Mouse (Mus musculus) gastrocnemius, postnatal 25 days (tissue): ENCODE data around the gene Colq. TPM values are rescaled to one million over a fixed set of nuclear protein-coding genes. Genes with fewer than 3 reads are reported as not detected.
"Not testable (repeated sequence)": the region's sequence is repeated elsewhere in the genome, so short reads cannot be mapped to it uniquely, and the experiment has no call there.

Source experiments
- DNase-seq: peaks from one replicate; pipeline ENCODE4 v3.0.0; 2022
- long read RNA-seq, 2 experiments: library from polyadenylated mRNA; stranded (forward); transcript quantifications; one replicate each; pipeline ENCODE4 v2.0.0; 2021
- total RNA-seq, 2 experiments: library from RNA; stranded (reverse); gene quantifications; 1 replicate in 1 of 2; 2 replicates in 1 of 2; pipeline ENCODE4 v1.2.3; 2021

Gene Colq
- 1 to 10 TPM; 6.4 to 9.6 TPM for total RNA-seq
- long read RNA-seq, experiment 1, transcript Colq-201 (17 exons, 2,837 nt), result major isoform, 5 of 15 reads
- long read RNA-seq, experiment 1, partial matches to known transcripts, result 1 of 15 reads
- long read RNA-seq, experiment 1, other reads (novel, unspliced or antisense), result 7 of 15 reads
- long read RNA-seq, experiment 2, transcript Colq-205 (17 exons, 2,867 nt), result major isoform, 7 of 15 reads
- long read RNA-seq, experiment 2, partial matches to known transcripts, result 3 of 15 reads
- long read RNA-seq, experiment 2, other reads (novel, unspliced or antisense), result 3 of 15 reads

DNA sequence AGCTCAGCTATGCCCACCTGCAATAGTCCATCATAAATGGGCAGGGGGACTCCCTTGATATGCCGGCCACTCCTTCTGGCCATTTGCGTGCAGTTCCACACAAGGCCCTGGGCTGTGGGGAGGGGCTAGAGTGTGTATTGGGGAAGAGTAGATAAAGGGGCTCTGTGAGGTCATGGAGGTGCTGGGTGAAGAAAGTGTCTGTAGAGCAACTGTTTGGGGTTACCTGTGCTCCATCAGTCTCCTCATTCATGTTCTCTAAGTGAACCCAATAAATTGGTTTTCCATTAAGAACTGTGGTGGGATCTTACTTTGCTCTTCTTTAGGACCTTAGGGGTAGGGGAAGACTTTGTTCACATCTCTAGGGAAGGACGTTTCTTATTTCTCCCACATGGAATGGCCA lies at the start of gene Colq:
Colq (minus strand) TSS at position 101 of the 400 bp plus-strand sequence.
- DNase-seq, result no peak

DNA sequence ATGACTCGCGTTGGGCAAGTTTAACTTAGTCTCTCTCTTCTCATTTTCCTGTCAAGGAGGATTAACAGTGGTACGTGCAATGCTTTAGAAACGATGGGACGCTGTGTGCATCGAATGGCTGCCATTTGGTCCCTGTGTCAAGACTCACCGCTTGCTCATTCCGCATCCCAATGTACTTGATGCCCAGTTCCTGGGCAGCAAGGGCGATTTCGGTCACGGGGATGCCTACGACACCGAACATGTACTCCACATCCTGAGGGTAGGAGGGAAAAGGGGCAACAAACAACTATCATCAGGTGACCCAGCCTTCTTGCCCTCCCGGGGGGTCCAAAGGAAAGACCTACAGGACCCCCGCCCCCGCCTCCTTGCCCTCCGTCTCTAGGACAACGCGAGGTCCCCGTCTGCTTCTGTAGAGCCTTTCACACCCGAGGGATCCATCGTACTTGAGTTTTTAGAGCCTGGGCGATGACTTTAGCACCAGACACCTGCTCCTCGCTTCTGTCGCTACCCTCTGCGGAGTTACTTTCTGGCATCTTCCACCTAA lies 49.3 kb upstream of the Colq start, which contains the start of gene Gm49387:
Gm49387 (minus strand) TSS at position 533 of the 544 bp plus-strand sequence.
- no peak for DNase-seq

DNA sequence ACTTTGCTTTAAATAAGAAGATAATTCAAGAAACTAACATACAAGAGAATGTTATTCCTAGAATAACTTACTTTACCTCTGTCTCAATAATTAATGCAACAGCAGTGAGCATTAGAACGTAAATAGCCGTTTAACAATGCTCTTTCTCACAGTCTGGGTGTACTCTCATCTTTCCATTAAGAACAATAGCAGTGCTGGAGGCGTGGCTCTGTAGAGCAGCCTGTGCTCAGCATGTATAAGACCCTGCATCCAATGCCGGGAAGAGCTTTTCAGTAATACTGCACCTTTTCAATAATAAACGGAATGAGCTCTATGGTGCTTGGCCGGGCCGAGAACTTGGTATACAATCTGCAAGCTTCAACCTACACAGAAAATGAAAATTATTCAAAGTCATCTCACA lies 39.5 kb upstream of the Colq start:
- DNase-seq, result no peak

DNA sequence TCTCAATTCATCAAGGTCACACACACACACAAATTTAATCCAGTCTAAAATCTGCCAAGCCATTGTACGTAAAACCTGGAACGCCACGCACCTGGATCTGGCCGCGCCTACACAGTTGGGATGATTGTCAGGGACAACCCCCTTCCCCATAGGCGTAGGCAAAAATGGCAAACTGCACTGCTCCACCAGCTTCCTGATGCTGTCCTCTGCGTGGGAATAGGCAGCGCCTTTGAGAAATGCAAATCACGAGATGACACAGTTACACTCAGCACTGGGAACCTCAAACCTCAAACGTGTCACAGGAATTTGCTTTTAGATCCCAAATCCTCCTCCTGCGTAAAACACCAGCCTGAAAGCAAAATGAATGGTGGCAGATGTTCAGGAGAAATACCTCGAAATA lies 31.6 kb upstream of the Colq start:
- DNase-seq, result no peak

- no peak for DNase-seq
Measured at GRCm38 (mm10) chr14:31620591-31621223, 29.6 kb upstream of the Colq start.

DNA sequence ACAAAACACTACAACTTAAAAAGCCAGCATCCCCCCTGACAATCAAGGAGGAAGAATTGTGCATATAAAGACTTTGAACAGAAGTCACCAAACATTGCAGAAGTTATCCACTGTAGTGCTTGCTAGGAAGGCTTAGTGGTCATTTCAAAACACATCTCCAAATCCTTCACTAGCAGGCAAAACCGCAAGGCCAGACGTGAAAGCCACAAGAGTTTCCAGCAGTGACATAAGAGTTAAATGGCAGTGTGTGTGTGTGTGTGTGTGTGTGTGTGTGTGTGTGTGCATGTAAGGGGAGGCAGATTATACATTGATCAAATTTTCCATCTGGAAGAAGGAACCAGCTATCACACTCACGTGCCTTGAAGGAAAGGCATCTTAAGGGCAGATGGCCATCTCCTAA lies 26.9 kb upstream of the Colq start:
- DNase-seq, result no peak

DNA sequence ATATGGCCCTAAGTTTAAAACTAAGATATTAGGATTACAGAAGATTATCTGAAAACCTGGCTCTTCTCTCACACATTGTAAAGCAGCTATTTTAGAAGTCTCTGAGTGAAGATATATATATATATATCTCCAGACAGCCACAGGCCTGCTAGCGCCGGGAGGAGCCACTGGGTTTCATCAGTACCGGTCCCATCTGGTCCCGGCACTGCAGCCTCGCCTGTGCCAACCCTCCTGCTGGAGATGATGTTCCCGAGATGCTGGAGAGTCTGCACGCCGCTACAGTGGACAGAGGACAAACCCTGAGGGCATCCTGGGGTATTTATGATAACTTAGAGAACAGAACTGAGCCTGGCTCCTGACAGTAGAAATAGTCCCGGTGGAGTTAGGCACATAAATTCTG lies 26.1 kb upstream of the Colq start:
- no peak for DNase-seq

DNA sequence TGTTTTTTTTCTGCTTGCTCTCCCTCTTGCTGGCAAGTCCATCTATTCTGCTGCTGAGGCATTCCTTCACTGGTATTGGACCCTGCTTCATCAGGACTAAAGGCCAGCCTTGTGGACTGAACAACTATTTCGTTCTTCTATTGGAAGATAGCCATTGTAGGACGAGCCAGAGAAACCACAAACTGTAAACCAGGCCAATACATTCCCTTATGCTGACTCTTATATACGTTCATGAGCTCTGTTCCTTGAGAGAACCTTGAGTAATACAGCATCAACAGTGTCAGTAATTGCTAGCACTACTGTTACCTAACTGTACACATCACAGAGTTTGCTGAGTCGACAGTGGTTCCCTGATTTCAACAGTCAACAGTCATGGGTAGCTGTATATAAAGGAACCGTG lies 22.5 kb upstream of the Colq start:
- no peak for DNase-seq

DNA sequence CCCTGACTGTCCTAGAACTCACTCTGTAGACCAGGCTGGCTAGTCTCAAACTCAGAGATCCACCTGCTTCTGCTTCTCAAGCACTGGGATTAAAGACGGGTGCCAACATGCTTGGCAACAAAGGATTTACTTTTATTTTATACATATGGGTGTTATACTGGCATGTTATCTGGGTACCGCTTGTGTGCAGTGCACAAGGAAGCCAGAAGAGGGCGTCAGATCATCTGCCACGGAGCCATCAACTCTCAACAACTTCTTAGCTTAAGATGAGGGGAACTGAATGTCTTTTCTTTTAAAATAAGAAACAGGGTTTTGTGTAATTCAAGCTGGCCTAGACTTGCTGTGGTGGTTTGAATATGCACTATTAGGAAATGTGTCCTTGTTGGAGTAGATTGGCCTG lies 20.8 kb upstream of the Colq start:
- DNase-seq, result no peak

DNA sequence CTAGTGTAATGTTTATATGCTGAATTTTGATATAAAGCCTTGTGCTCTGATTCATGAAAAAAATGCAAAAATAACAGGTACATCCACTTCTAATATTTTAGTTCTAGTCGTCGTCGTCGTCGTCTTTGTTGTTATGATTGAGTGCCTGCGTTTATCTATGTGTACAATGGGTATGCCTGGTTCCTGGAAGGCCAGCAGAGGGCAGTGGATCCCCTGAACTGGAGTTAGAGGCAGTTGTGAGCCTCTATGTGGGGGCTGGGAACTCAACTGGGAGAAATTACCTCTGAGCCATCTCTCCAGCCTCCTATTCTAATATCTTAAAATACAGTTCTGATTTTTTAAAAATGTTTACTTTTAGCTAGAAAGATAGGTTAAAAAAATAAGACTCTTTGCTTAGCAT lies 14.4 kb upstream of the Colq start:
- DNase-seq, result no peak

GRCm38 (mm10) chr14:31604916-31605315 lies 13.8 kb upstream of the Colq start:
- no peak for DNase-seq

- not testable (repeated sequence) for DNase-seq
Measured at GRCm38 (mm10) chr14:31602616-31602979, 11.5 kb upstream of the Colq start.

DNA sequence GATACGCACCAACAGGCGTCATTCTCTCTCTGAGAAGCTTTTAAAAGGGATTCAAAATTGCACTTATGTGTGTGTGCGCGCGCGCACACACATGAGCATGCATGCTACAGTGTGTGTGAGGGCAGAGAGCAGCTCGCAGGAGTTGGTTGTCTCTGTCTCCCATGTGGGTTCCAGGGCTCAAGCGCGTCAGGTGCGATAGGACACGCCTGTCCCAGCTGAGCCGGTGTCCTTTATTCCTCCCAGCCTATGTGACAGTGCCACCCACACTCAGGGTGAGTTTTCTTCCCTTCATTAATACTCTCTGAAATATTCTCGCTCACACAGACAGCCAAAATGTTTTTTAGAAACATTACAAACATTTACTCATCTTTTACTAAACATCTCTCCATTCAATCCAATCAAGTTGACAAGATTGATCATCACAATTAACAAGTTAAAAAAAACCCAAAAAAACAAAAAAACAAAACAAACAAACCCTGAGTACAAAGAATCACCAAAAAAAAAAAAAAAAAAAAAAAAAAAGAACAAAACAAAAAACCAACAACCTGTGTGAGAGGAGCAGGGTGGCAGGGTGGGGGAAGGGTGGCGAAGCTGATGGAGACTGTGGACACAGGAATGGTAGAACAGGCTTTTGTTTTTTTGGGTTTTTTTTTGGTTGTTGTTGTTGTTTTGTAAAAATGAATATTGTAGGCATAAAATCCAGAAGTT lies 10.9 kb upstream of the Colq start:
- no peak for DNase-seq

- DNase-seq, result no peak
Measured at GRCm38 (mm10) chr14:31597446-31597845, 6.3 kb upstream of the Colq start.

DNA sequence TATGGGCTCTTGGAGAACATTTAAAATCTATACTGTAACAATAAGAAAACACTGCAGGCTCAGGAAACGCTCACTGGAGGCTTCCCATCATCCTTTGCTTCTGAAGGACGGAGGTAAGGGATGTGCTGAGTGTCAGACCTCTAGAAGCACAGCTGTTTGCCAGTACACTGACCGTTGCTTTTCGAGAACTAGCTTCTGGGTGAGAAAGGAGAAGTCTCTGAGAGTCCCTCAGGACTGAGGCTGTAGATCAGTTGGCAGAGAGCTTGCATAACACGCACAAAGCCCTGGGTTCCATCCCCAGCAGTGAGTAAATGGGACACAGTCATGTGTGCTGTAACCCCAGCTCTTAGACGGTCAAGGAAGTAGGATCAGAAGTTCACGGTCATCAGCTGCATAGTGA lies 5.3 kb upstream of the Colq start:
- DNase-seq, result no peak

DNA sequence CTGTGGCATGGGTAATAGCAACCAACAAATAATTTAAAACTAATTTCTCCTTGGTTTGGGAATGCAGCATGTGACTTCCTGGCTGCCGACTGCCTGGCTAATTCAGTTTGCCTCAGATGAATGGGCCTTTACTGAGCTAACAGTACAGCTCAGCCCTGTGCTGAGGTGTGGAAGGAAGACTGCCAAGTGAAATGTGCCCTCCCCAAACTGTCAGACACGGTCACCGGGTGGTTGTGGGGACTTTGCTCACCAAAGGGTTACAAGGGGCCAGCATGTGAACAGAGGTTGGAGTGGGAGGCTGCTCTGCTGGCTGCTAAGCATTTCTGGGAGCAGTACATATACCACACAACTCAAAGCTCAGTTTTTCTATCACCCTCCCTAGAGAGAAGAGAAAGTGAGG lies 3.5 kb upstream of the Colq start:
- DNase-seq, result no peak

DNA sequence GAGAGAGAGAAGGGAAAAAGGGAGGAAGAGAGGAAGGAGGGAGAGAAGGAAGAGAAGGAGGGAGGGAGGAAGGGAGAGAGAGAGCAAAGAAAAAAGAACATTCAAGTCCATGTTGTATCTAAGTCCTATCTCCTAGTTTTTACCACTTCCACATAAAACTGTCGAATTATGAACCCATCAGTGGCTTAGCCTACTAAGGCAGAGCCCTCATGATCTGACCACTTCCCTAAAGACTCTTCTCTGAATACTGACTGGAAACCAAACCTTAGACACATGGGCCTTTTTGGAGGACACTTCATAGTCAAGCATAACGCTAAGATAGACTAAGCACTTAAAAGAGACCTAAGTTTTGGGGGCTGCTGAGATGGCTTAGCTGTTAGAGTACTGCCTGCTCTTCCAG lies 1.9 kb upstream of the Colq start:
- DNase-seq, result no peak

- DNase-seq, result no peak
Measured at GRCm38 (mm10) chr14:31586451-31586850, 4.7 kb downstream of the Colq start.

DNA sequence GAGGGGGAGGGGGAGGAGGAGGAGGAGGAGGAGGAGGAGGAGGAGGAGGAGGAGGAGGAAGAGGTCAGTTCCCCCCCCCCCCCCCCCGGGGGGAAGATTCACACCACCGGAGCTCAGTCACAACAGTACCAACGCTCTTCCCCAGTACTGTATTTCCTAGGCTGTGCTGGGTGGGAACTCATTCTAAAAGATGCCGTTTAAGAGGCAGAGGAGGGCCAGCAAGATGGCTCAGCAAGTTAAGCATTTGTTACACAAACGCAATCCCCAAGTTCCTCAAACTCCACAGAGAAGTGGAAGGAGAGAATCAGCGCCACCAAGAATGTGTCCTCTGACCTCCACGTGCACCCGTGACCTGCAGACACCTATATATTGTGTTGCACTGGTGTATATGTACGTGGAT lies 8.1 kb downstream of the Colq start:
- no peak for DNase-seq

DNA sequence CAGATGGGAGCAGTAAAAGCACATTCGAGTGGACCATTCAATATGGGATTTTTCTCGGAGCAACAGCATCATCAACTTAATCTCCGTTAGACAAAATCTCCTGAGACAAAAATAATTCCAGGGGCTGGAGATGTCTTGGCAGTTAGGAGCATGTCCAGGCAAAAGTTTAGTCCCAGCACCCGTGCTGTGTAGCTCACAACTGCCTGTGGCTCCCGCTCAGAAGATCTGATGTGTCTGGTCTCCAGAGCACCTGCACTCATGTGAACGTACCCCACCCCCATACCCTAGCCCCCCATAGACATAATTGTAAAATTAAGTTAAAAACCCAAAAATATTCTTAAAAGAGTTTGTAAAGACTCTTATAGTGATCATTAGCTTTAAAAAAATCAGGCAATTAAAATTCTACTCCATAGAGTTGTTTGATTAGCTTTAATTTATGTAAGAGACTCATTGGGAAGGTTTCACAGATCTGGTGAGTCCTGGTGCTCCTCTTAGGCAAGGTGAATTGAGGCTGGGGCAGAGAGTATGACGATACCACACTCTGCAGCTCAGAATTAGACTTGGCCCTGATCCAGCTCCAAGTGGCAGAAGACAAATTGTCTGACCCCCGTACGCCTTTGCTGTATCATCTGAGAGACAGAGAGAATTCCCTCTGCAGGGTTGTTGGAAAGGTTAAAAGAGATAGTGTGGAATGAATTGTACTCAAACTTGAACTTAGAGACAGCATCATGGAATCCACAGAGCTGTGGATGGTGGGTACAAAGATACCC lies 13.0 kb downstream of the Colq start:
- DNase-seq, result no peak

DNA sequence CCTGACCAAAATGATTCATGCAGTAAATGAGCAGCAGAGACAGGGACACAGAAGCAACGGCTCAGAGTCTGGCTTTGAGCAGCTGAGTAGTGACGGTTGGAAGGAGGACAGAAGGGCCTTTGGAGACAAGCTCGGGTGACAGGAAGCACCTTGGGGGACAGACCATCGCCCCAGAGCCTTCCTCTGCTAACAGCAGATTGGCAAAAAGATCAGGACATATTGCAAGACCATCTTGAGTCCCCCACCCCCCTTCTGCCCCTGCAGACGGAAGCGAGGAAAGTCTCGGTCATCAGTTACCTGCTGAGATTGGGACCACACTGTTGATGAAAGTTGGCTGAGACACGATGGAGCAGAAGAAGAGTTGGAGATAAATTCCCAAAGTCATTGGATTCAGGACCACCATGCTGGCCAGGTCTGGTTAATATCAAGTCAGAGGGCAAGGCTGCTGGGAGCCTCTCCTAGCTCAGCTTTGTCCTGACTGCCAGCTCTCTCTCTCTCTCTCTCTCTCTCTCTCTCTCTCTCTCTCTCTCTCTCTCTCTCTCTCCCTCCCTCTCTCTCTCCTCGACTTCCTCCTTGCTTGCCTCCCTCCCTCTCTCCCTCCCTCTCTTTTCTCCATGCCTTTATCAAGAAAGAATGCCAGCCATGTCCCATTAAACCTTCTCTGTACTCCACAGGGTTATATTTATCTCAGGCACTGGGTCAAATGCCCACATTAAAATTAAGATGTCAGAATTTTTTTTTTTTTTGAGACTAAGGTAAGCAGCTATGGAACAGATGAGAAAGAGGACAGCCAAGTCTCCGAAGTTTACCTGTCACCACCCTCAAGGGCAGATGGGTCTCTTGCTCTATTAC lies 14.1 kb downstream of the Colq start:
- no peak for DNase-seq

- peak; percentile 38 for DNase-seq
Measured at GRCm38 (mm10) chr14:31575866-31576265, 15.3 kb downstream of the Colq start.
